ENCODE assay signal across 29 mouse cellular contexts in the genomic region with DNA sequence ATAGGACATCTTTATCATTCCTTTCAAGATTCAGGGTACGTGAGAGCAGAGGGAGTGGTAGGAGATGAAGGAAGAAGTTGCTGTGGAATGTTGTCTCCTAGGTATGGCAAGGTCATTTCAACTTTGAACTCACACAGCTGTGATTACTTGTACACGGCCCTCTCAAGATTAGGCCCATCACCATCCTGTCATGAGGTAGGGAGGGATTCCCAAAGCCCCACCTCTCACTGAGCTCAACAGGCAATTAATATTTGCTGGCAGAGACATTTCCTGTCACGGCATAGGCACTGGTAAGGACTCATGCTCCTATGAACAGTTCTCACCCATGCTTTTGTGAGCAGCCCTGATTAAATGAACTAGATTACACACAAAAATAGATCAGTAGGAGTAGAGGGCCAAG.
DNase-seq lines count a peak whose midpoint lies in the region; ATAC-seq and TF ChIP-seq lines count a peak whose summit lies in the region.
"Had no signal": no experiment of that assay in that cellular context is flagged by ENCODE, and none has a peak within 500 bp of the region (broad histone marks: within the 10 kb centered on the region; RNA-seq: fewer than 3 reads in every experiment).

No protein-coding gene starts in this region.

- no peaks in the 10 kb centered on the region for H3K9me3 ChIP-seq in kidney, postnatal 0 days (replicated peaks; ENCODE audit: low read length)
- no peaks in the 10 kb centered on the region for H3K9me3 ChIP-seq in heart, embryonic 11.5 days (replicated peaks; ENCODE audit: control insufficient read depth, low read length)
- no peaks in the 10 kb centered on the region for H3K9me3 ChIP-seq in heart, embryonic 16.5 days (replicated peaks; ENCODE audit: control insufficient read depth, low read length)
- H3K9me3 ChIP-seq: embryonic facial prominence, embryonic 12.5 days; limb, embryonic 12.5 days; liver, embryonic 15.5 days; neural tube, embryonic 15.5 days; stomach, embryonic 15.5 days had no signal

- no peaks in the 10 kb centered on the region for H3K36me3 ChIP-seq in kidney, postnatal 0 days (ENCODE audit: insufficient read depth, low read length)
- H3K36me3 ChIP-seq in heart, embryonic 11.5 days (ENCODE audit: control insufficient read depth, insufficient read depth, low read length), result no peaks in the 10 kb centered on the region
- H3K36me3 ChIP-seq in heart, embryonic 16.5 days (ENCODE audit: control insufficient read depth, insufficient read depth), result no peaks in the 10 kb centered on the region
- H3K36me3 ChIP-seq: embryonic facial prominence, embryonic 12.5 days; limb, embryonic 12.5 days; liver, embryonic 15.5 days; neural tube, embryonic 15.5 days; stomach, embryonic 15.5 days had no signal

- TF ChIP-seq CTCF in kidney, postnatal 0 days (IDR thresholded peaks at IDR 0.05; ENCODE audit: low read depth), result no peak

- no peak overlapping the region for H3K4me3 ChIP-seq in kidney, postnatal 0 days (replicated peaks; ENCODE audit: low read depth, low read length)
- no peak overlapping the region for H3K4me3 ChIP-seq in heart, embryonic 11.5 days (ENCODE audit: low read depth, low read length)
- H3K4me3 ChIP-seq in heart, embryonic 16.5 days (ENCODE audit: low read length), result no peak overlapping the region
- H3K4me3 ChIP-seq: embryonic facial prominence, embryonic 12.5 days; gastrocnemius, adult 2 months; limb, embryonic 12.5 days; liver, embryonic 15.5 days; neural tube, embryonic 15.5 days; stomach, embryonic 15.5 days had no signal

- H3K9ac ChIP-seq in kidney, postnatal 0 days (ENCODE audit: low read depth, low read length), result no peak overlapping the region
- no peak overlapping the region for H3K9ac ChIP-seq in heart, embryonic 11.5 days (ENCODE audit: low read depth, low read length)
- no peak overlapping the region for H3K9ac ChIP-seq in heart, embryonic 16.5 days (ENCODE audit: low read length)
- H3K9ac ChIP-seq: embryonic facial prominence, embryonic 12.5 days; hindbrain, embryonic 14.5 days; limb, embryonic 12.5 days; liver, embryonic 15.5 days; lung, embryonic 14.5 days; neural tube, embryonic 15.5 days; stomach, embryonic 15.5 days had no signal

- H3K27me3 ChIP-seq in kidney, postnatal 0 days (ENCODE audit: insufficient read depth, low read length), result no peaks in the 10 kb centered on the region
- H3K27me3 ChIP-seq in heart, embryonic 11.5 days (ENCODE audit: control insufficient read depth, insufficient read depth, low read length), result no peaks in the 10 kb centered on the region
- H3K27me3 ChIP-seq in heart, embryonic 16.5 days (ENCODE audit: control insufficient read depth, insufficient read depth, low read length), result no peaks in the 10 kb centered on the region
- H3K27me3 ChIP-seq: CH12.LX; embryonic facial prominence, embryonic 12.5 days; limb, embryonic 12.5 days; liver, embryonic 15.5 days; neural tube, embryonic 15.5 days; stomach, embryonic 15.5 days had no signal

- peaks cover 32% of the 10 kb centered on the region for H3K4me1 ChIP-seq in kidney, postnatal 0 days (replicated peaks; ENCODE audit: insufficient read depth, low read length)
- peaks cover 27% of the 10 kb centered on the region for H3K4me1 ChIP-seq in heart, embryonic 11.5 days (ENCODE audit: control insufficient read depth, insufficient read depth, low read length)
- H3K4me1 ChIP-seq in heart, embryonic 16.5 days (ENCODE audit: control insufficient read depth, insufficient read depth, low read length), result peaks cover 38% of the 10 kb centered on the region

- ATAC-seq in kidney, postnatal 0 days (replicated peaks; ENCODE audit: low FRiP score, low read depth), result no peak
- peak; percentile 64; the same call in 1 of the 2 replicates for ATAC-seq in heart, embryonic 11.5 days (replicated peaks; ENCODE audit: insufficient number of reproducible peaks, low FRiP score, low TSS enrichment)
- peak; percentile 67 for ATAC-seq in heart, embryonic 16.5 days (replicated peaks; ENCODE audit: extremely low read depth, insufficient read depth, low FRiP score)
- ATAC-seq: forebrain, embryonic 14.5 days had no signal

- 46% methylated on average over 3 of the region's 3 CpGs for WGBS in kidney, postnatal 0 days
- WGBS in heart, embryonic 11.5 days (ENCODE audit: insufficient replicate concordance), result 22% methylated on average over 3 of the region's 3 CpGs
- 32% methylated on average over 3 of the region's 3 CpGs for WGBS in heart, embryonic 16.5 days

- H3K27ac ChIP-seq in kidney, postnatal 0 days, result peak overlapping the region; percentile 16; the same call in 1 of the 2 replicates
- H3K27ac ChIP-seq in heart, embryonic 11.5 days (ENCODE audit: low read depth, low read length), result no peak overlapping the region
- peak overlapping the region; percentile 74 for H3K27ac ChIP-seq in heart, embryonic 16.5 days (ENCODE audit: low read length)
- H3K27ac ChIP-seq: embryonic facial prominence, embryonic 12.5 days; gastrocnemius, adult 2 months; hindbrain, embryonic 14.5 days; limb, embryonic 12.5 days; liver, embryonic 15.5 days; neural tube, embryonic 15.5 days; stomach, embryonic 15.5 days had no signal

- H3K4me2 ChIP-seq in kidney, postnatal 0 days (ENCODE audit: low read length), result no peak overlapping the region
- peak overlapping the region; percentile 9; the same call in 1 of the 2 replicates for H3K4me2 ChIP-seq in heart, embryonic 11.5 days
- H3K4me2 ChIP-seq in heart, embryonic 16.5 days (ENCODE audit: low read depth, low read length), result no peak overlapping the region
- H3K4me2 ChIP-seq: embryonic facial prominence, embryonic 12.5 days; hindbrain, embryonic 14.5 days; limb, embryonic 12.5 days; liver, embryonic 15.5 days; lung, embryonic 14.5 days; neural tube, embryonic 15.5 days; stomach, embryonic 15.5 days had no signal

- no peak for DNase-seq in kidney, postnatal 0 days (ENCODE audit: low spot score)
- DNase-seq in kidney, postnatal 4 days, result no peak
- DNase-seq in frontal cortex, postnatal 14 days (ENCODE audit: low spot score in 2 of 2), result no peak
- no peak for DNase-seq in yolk sac, embryonic 10.5 days (ENCODE audit: low spot score)
- no peak for DNase-seq in urinary bladder, postnatal 4 days (ENCODE audit: low spot score in 2 of 2)
- DNase-seq: adrenal gland, adult 8-10 months; B cell, adult 2 months; cerebellum, adult 11 months; cerebellum, adult 9-11 months; embryo, embryonic 11 days; gastrocnemius, adult 2 months; gastrocnemius, postnatal 36 days; kidney, adult 8-10 months; kidney, postnatal 10 days; lung, embryonic 14.5 days; lung, postnatal 14 days; midbrain, embryonic 14.5 days; retina, postnatal 1 day; right cerebral cortex, postnatal 14 days had no signal
